Mouse (Mus musculus) cerebellum, adult 2 months (tissue): ENCODE measurements at regions not wholly inside any gene's neighbourhood (a gene's known extent, or its start where the extent isn't known, plus 50 kb on each side); places are given as distances from the start of the nearest gene placed in this dataset.

Source experiments
- CTCF ChIP-seq: fragments of 200-500 bp; IDR thresholded peaks from 2 replicates; pipeline ENCODE4 v1.5.1; 2011; ENCODE audit warnings: low read depth, mild to moderate bottlenecking, control low read depth, low read length, moderate library complexity, borderline replicate concordance; ENCODE audit not compliant: insufficient read depth
- POLR2A ChIP-seq: fragments of 200-500 bp; IDR thresholded peaks from 2 replicates; pipeline ENCODE4 v1.6.1; 2011; ENCODE audit warnings: low read length, control low read depth, borderline replicate concordance; ENCODE audit not compliant: insufficient read depth

- no peak for TF ChIP-seq CTCF
- no peak for TF ChIP-seq POLR2A
Measured at GRCm38 (mm10) chr16:79400100-79400499, 309.2 kb upstream of the Tmprss15 start.
